Mouse (Mus musculus) embryonic facial prominence, embryonic 12.5 days (tissue): ENCODE data around the gene Gm6880. TPM values are rescaled to one million over a fixed set of nuclear protein-coding genes. Genes with fewer than 3 reads are reported as not detected.
"Not testable (repeated sequence)": the region's sequence is repeated elsewhere in the genome, so short reads cannot be mapped to it uniquely, and the experiment has no call there.

Experiments used
- ATAC-seq: fragments of 200-750 bp; cut with Nextera tagmentation; 2 replicates; pipeline ENCODE4 v1.8.0; 2017; ENCODE audit not compliant: insufficient number of reproducible peaks, insufficient read depth, low FRiP score, low TSS enrichment
- H3K27ac ChIP-seq: fragments of 300-500 bp; sonication (generic); 2 replicates; pipeline ENCODE4 v1.5.1; 2016; ENCODE audit warnings: mild to moderate bottlenecking
- H3K27me3 ChIP-seq: fragments of 300-500 bp; sonication (generic); 2 replicates; pipeline ENCODE4 v1.6.1; 2016; ENCODE audit warnings: mild to moderate bottlenecking, moderate library complexity
- H3K36me3 ChIP-seq: fragments of 300-500 bp; sonication (generic); 2 replicates; pipeline ENCODE4 v1.6.1; 2016; ENCODE audit warnings: mild to moderate bottlenecking
- H3K4me1 ChIP-seq: fragments of 300-500 bp; sonication (generic); 2 replicates; pipeline ENCODE4 v1.6.1; 2016
- H3K4me2 ChIP-seq: fragments of 300-500 bp; sonication (generic); replicated peaks from 2 replicates; pipeline ENCODE4 v1.6.1; 2016; ENCODE audit warnings: mild to moderate bottlenecking, moderate library complexity
- H3K4me3 ChIP-seq: fragments of 300-500 bp; sonication (generic); 2 replicates; pipeline ENCODE4 v1.5.1; 2016; ENCODE audit warnings: mild to moderate bottlenecking
- H3K9ac ChIP-seq: fragments of 300-500 bp; sonication (generic); 2 replicates; pipeline ENCODE4 v1.6.1; 2016; ENCODE audit warnings: mild to moderate bottlenecking, moderate library complexity
- H3K9me3 ChIP-seq: fragments of 300-500 bp; sonication (generic); 2 replicates; pipeline ENCODE4 v1.6.1; 2016; ENCODE audit warnings: mild to moderate bottlenecking, moderate library complexity
- WGBS: fragments of 180-500 bp; shearing (Covaris S2); methylation state at CpG from one replicate; pipeline ENCODE4 v1.1.7; 2016; 5-methylcytosine and 5-hydroxymethylcytosine counted together
- polyA plus RNA-seq: library from polyadenylated mRNA; unstranded; fragments of >200 nt; fragmentation: Nextera tagmentation; extraction: Ambion mirVana; gene quantifications from 2 replicates; pipeline ENCODE4 v1.2.1, GENCODE M21; 2016

Gene Gm6880
- not detected in 2 replicates for polyA plus RNA-seq

DNA sequence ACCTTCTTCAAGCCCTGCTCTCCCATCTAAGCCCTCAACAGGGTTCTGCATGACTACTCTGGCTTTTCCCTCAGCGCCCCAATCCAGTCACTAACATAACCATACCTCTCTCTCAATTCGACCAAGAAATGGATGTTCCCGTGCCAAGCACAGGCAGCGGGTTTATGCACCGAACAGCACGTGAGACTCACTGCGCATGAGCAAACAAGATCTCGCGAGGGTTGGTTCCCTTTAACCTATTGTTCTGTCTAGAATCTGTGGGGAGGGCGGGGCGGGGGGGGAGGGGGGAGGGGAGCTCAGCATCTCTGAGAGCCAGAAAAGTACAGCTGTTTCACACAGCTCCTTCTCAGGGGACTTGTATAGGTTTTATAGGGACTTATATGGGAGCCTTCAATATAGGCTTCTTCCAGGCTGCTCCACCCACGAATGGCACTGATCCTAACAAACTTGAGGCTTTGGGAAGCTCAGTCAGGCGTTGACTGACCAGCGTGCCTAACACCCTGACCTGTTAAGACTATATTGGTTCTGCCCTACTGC is at the start of gene Gm6880:
Gene Gm6880, minus strand, starts transcription at position 51 of the 537 bp plus-strand sequence.
- ATAC-seq, H3K9me3 ChIP-seq, H3K27me3 ChIP-seq, H3K36me3 ChIP-seq, H3K4me3 ChIP-seq, H3K4me1 ChIP-seq, H3K4me2 ChIP-seq, H3K27ac ChIP-seq, H3K9ac ChIP-seq: not testable (repeated sequence)
- WGBS: 83% methylated on average over 12 of the region's 14 CpGs

DNA sequence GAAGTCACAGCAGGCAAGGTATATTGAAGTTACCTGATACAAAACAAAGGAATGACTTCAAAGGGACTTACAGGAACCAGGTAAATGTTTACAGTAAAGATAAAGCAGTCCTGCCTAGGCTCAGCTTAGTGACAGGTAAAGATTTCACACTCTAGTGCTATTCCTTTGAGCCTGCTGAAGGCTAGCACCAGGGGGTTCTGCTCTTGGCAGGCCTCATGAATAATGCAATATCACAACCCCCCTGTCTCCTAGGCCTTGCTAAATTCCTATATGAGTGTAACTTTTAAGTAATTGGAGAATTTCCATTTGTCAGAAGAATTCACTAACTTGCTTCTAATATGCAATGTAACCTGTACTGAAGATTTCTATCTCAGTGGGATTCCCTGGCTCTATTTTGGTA is 36.3 kb upstream of the Gm6880 start:
- not testable (repeated sequence) for H3K27ac ChIP-seq, H3K4me1 ChIP-seq, ATAC-seq, H3K36me3 ChIP-seq, H3K9ac ChIP-seq, H3K4me3 ChIP-seq, H3K4me2 ChIP-seq, H3K9me3 ChIP-seq, H3K27me3 ChIP-seq

DNA sequence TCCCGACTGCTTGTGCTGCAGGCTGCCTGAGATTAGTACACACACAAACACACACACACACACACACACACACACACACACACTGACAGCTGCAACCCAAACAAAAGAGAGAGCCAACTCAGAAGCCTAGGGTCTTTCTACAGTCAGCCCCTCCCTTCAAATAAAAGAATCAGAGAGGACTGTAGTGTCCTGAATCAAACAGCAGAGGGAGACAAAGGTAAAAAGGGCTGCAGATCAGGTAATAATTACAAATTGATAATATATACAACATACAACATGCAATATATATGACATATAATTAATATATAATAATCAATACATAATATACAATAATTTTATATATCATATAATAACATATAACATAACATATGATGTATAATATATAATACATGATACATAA is 15.9 kb upstream of the Gm6880 start:
- 45% methylated on average over 1 of the region's 1 CpGs for WGBS
- no peak overlapping the region for H3K27ac ChIP-seq

DNA sequence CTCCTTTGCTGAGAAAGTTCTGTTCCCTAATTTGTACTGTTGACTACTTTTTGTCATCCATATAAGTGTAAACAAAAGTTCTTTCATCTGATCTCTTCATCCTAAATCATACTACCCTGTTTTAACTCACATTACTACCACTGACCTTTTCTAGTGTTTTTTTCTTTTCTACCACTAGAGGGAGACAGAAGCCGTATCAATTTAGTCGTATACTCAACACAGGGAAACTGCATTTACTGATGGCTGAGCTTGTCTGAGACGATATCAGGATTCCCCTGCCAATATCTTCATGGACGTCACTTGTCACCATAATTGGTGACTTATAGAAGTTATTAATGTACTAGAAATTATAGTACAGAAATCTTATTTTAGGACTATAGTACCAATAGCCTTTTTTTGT is 28.4 kb downstream of the Gm6880 start:
- 15% methylated on average over 4 of the region's 4 CpGs for WGBS
- Histone ChIP-seq H3K9ac (no peak overlapping the region), H3K4me2 (no peak overlapping the region), H3K4me3 (no peak overlapping the region), H3K27me3 (no peaks in the 10 kb centered on the region), H3K9me3 (no peaks in the 10 kb centered on the region), H3K4me1 (no peaks in the 10 kb centered on the region), H3K36me3 (no peaks in the 10 kb centered on the region), H3K27ac (no peak overlapping the region)
- no peak; the same call in 1 of the 2 replicates for ATAC-seq

More for the DNA sequence above, 15.9 kb upstream of the Gm6880 start:
- Histone ChIP-seq H3K4me3 (no peak overlapping the region), H3K27me3 (no peaks in the 10 kb centered on the region), H3K4me2 (no peak overlapping the region), H3K36me3 (no peaks in the 10 kb centered on the region), H3K9me3 (no peaks in the 10 kb centered on the region), H3K4me1 (no peaks in the 10 kb centered on the region), H3K9ac (no peak overlapping the region)
- ATAC-seq: no peak

DNA sequence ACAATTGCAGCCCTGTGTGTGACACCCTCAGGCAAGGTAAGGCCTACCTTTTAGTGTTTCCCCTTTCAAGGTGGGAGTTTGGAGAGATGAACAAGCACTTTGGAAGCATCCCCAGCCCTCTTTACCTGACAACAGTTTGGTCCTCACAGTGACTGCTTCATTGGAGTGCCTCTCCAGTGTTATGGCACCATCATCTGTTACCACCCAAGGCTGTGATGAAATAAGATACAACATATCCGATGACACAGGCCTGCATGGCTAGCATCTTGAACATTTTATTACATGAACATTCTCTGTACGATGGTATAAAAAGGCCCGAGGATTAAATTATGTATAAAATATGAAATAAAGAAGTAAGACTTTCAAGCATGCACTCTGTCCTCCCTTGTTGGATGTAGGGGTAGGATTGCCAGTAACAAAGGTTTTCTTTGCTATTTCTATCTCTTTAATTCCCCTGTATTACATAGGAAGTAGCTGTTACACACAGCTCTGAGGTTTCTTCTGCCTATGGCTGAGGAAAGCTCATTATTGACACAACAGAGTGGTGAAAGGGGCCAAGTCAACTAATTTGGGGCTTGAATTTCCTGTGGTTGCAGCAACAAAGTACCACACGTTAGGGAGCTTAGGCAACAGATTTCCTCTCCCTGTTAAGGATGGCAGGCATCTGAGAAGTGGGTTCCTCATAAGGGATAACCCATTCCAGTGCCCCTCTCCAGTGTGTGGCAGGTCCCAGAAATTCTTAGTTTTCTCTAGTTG is 29.9 kb downstream of the Gm6880 start:
- Histone ChIP-seq H3K9ac (no peak overlapping the region), H3K27me3 (no peaks in the 10 kb centered on the region), H3K4me2 (no peak overlapping the region), H3K27ac (no peak overlapping the region), H3K4me1 (no peaks in the 10 kb centered on the region), H3K36me3 (no peaks in the 10 kb centered on the region), H3K9me3 (no peaks in the 10 kb centered on the region), H3K4me3 (no peak overlapping the region)
- 75% methylated on average over 4 of the region's 4 CpGs for WGBS
- no peak for ATAC-seq

Other genes with a start within 250 kb of the Gm6880 start
- gene Flna, start 231.6 kb downstream of the Gm6880 start, polyA plus RNA-seq: 359 and 360 TPM in 2 replicates
- 21.9 and 24.4 TPM in 2 replicates for gene Emd, start 226.7 kb downstream of the Gm6880 start, polyA plus RNA-seq
- 745 and 775 TPM in 2 replicates for gene Rpl10, start 210.6 kb downstream of the Gm6880 start, polyA plus RNA-seq
- 84.4 and 85.7 TPM in 2 replicates for gene Taz, start 199.5 kb downstream of the Gm6880 start, polyA plus RNA-seq
- gene Dnase1l1, start 199.1 kb downstream of the Gm6880 start, polyA plus RNA-seq: 9.1 and 9.6 TPM in 2 replicates
- 114 and 120 TPM in 2 replicates for gene Atp6ap1, start 184.3 kb downstream of the Gm6880 start, polyA plus RNA-seq
- 305 and 323 TPM in 2 replicates for gene Gdi1, start 176.4 kb downstream of the Gm6880 start, polyA plus RNA-seq
- gene Fam50a, start 168.4 kb downstream of the Gm6880 start, polyA plus RNA-seq: 66.3 and 68.5 TPM in 2 replicates
- gene Plxna3, start 152.3 kb downstream of the Gm6880 start, polyA plus RNA-seq: 25.1 and 31.1 TPM in 2 replicates
- gene Lage3, start 127.8 kb downstream of the Gm6880 start, polyA plus RNA-seq: 114 and 122 TPM in 2 replicates
- gene Ubl4a, start 108.2 kb downstream of the Gm6880 start, polyA plus RNA-seq: 62.1 and 62.2 TPM in 2 replicates
- 16.4 and 18.2 TPM in 2 replicates for gene Slc10a3, start 108.0 kb downstream of the Gm6880 start, polyA plus RNA-seq
- gene Fam3a, start 88.1 kb downstream of the Gm6880 start, polyA plus RNA-seq: 34.2 and 34.3 TPM in 2 replicates
- 19.4 and 20.0 TPM in 2 replicates for gene Ikbkg, start 88.1 kb downstream of the Gm6880 start, polyA plus RNA-seq
- 47.6 and 51.3 TPM in 2 replicates for gene G6pdx, start 52.2 kb downstream of the Gm6880 start, polyA plus RNA-seq
- gene Olfr1326-ps1, start 93.5 kb upstream of the Gm6880 start, polyA plus RNA-seq: not detected in 2 replicates
- gene Olfr1325, start 111.3 kb upstream of the Gm6880 start, polyA plus RNA-seq: not detected in 2 replicates
- gene Gm5640, start 164.2 kb upstream of the Gm6880 start, polyA plus RNA-seq: 0.10 TPM in 1 of 2 replicates, not detected in the other